Mouse (Mus musculus) liver, postnatal 0 days (tissue): Measurements from ENCODE around the gene Irgc1.

Experiments
- CTCF ChIP-seq: sonication (generic); IDR thresholded peaks from 2 replicates; pipeline ENCODE4 v1.5.1; 2016; ENCODE audit warnings: antibody characterized with exemption, low read depth
- EP300 ChIP-seq: IDR thresholded peaks from 2 replicates; pipeline ENCODE4 v1.6.1; 2016; ENCODE audit warnings: antibody characterized with exemption, low read depth, mild to moderate bottlenecking

DNA sequence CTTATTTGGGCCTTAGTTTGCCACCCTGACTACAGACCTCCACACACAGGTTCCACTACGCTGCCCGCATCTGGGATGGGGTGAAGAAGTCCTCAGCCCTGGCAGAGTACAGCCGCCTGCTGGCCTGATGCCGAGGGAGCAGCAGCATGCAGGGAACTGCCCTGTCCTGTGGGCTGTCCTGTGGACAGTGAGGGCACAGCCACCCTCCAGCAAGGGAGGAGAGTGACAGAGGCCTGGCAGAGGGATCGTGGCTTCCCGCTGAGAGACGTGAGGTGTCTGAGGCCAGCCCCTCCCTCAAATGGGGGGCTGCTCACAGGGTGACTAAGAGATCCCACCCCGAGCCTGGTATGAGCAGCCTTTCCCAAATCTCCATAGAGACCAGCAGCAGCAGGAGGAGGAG, 29.8 kb downstream of the Irgc1 start:
- TF ChIP-seq CTCF (no peak), EP300 (no peak)
